Mouse (Mus musculus) neutrophil, adult 5-6 weeks (primary cell): ENCODE data around the gene Tsc22d3. TPM values are rescaled to one million over a fixed set of nuclear protein-coding genes. Genes with fewer than 3 reads are reported as not detected.
"Not testable (repeated sequence)": the region's sequence is repeated elsewhere in the genome, so short reads cannot be mapped to it uniquely, and the experiment has no call there.

Source experiments
- ATAC-seq: fragments of 151-379, 151-347 bp; 2 replicates; pipeline ENCODE4 v1.8.0; 2017; ENCODE audit warnings: mild to moderate bottlenecking, moderate TSS enrichment; ENCODE audit not compliant: insufficient number of reproducible peaks, poor library complexity, low FRiP score, severe bottlenecking; ENCODE audit errors: extremely low read depth
- total RNA-seq: library from RNA; stranded (forward); fragments of 200-1000 nt; gene quantifications from 2 replicates; pipeline ENCODE4 v1.2.3, GENCODE M21; 2017

Tsc22d3 gene
- total RNA-seq, 1 experiment from 2014 or later = 1,204 TPM

GRCm38 (mm10) chrX:140569595-140569994 is 30.9 kb downstream of the Tsc22d3 start:
- ATAC-seq = no peak

GRCm38 (mm10) chrX:140567711-140568407 is 32.6 kb downstream of the Tsc22d3 start:
- no peak for ATAC-seq

- ATAC-seq = no peak
Observed at GRCm38 (mm10) chrX:140565759-140566158, 34.7 kb downstream of the Tsc22d3 start.

- no peak for ATAC-seq
Observed at GRCm38 (mm10) chrX:140565212-140565611, 35.2 kb downstream of the Tsc22d3 start.

GRCm38 (mm10) chrX:140564777-140565176 is 35.7 kb downstream of the Tsc22d3 start:
- ATAC-seq = no peak

- no peak for ATAC-seq
Observed at GRCm38 (mm10) chrX:140558176-140558844, 42.1 kb downstream of the Tsc22d3 start.

GRCm38 (mm10) chrX:140555965-140556364 is 44.5 kb downstream of the Tsc22d3 start:
- no peak for ATAC-seq

- ATAC-seq = no peak
Observed at GRCm38 (mm10) chrX:140555423-140555822, 45.0 kb downstream of the Tsc22d3 start.

- ATAC-seq = no peak; the same call in 1 of the 2 replicates
Observed at GRCm38 (mm10) chrX:140547660-140548419, 52.6 kb downstream of the Tsc22d3 start.

GRCm38 (mm10) chrX:140544737-140545136 is 55.7 kb downstream of the Tsc22d3 start:
- no peak for ATAC-seq

GRCm38 (mm10) chrX:140542938-140543673 is 57.4 kb downstream of the Tsc22d3 start:
- peak; percentile 78 for ATAC-seq

GRCm38 (mm10) chrX:140542474-140542845 is 58.0 kb downstream of the Tsc22d3 start:
- ATAC-seq = peak; percentile 1; the same call in 1 of the 2 replicates

- ATAC-seq = no peak
Observed at GRCm38 (mm10) chrX:140541711-140542473, 58.6 kb downstream of the Tsc22d3 start.

GRCm38 (mm10) chrX:140540500-140541114 is 59.9 kb downstream of the Tsc22d3 start:
- no peak for ATAC-seq

- ATAC-seq = not testable (repeated sequence)
Observed at GRCm38 (mm10) chrX:140539831-140540230, 60.6 kb downstream of the Tsc22d3 start.

GRCm38 (mm10) chrX:140539111-140539680 is 61.3 kb downstream of the Tsc22d3 start:
- no peak for ATAC-seq

- ATAC-seq = no peak
Observed at GRCm38 (mm10) chrX:140538649-140539048, 61.8 kb downstream of the Tsc22d3 start.

GRCm38 (mm10) chrX:140537662-140538061 is 62.8 kb downstream of the Tsc22d3 start:
- ATAC-seq = peak; percentile 69
